Mouse (Mus musculus) right cerebral cortex, postnatal 14 days (tissue): ENCODE results near the gene Mast3.

Experiments
- DNase-seq: peaks from one replicate; pipeline ENCODE4 v3.0.0; 2022

The Mast3 gene

GRCm38 (mm10) chr8:70804481-70805206, at the start of gene Mast3:
Gene Mast3, minus strand, starts transcription at chr8:70805054.
- peak; percentile 85 for DNase-seq

GRCm38 (mm10) chr8:70853863-70854262, 49.0 kb upstream of the Mast3 start:
- no peak for DNase-seq

GRCm38 (mm10) chr8:70852595-70853231, 47.9 kb upstream of the Mast3 start:
- DNase-seq: no peak

GRCm38 (mm10) chr8:70851837-70852236, 47.0 kb upstream of the Mast3 start:
- DNase-seq: no peak

GRCm38 (mm10) chr8:70850947-70851346, 46.1 kb upstream of the Mast3 start:
- no peak for DNase-seq

- DNase-seq: no peak
Observed at GRCm38 (mm10) chr8:70850132-70850845, 45.4 kb upstream of the Mast3 start.

- no peak for DNase-seq
Observed at GRCm38 (mm10) chr8:70849333-70849990, 44.6 kb upstream of the Mast3 start.

- DNase-seq: no peak
Observed at GRCm38 (mm10) chr8:70846371-70847154, 41.7 kb upstream of the Mast3 start.

- DNase-seq: no peak
Observed at GRCm38 (mm10) chr8:70845108-70845507, 40.3 kb upstream of the Mast3 start.

GRCm38 (mm10) chr8:70844523-70844922, 39.7 kb upstream of the Mast3 start:
- peak; percentile 90 for DNase-seq

GRCm38 (mm10) chr8:70843941-70844340, 39.1 kb upstream of the Mast3 start:
- DNase-seq: no peak

GRCm38 (mm10) chr8:70843214-70843773, 38.4 kb upstream of the Mast3 start:
- DNase-seq: no peak

GRCm38 (mm10) chr8:70842484-70842883, 37.6 kb upstream of the Mast3 start:
- no peak for DNase-seq

GRCm38 (mm10) chr8:70841147-70842072, 36.6 kb upstream of the Mast3 start:
- peak; percentile 87 for DNase-seq

GRCm38 (mm10) chr8:70840590-70840989, 35.7 kb upstream of the Mast3 start:
- no peak for DNase-seq

- peak; percentile 97 for DNase-seq
Observed at GRCm38 (mm10) chr8:70839408-70840351, 34.8 kb upstream of the Mast3 start, which contains the start of gene Arrdc2. Gene Arrdc2, minus strand, starts transcription at chr8:70839720.

- no peak for DNase-seq
Observed at GRCm38 (mm10) chr8:70838654-70839407, 34.0 kb upstream of the Mast3 start.

- DNase-seq: no peak
Observed at GRCm38 (mm10) chr8:70836666-70837065, 31.8 kb upstream of the Mast3 start.

- DNase-seq: no peak
Observed at GRCm38 (mm10) chr8:70834071-70834470, 29.2 kb upstream of the Mast3 start.
